Mouse (Mus musculus): ENCODE measurements around the gene Wnt2b.
A peak's percentile ranks its signal among the peaks of the same experiment; 100 is the strongest.

- peak; percentile 91 for TF ChIP-seq CTCF (IDR thresholded peaks at IDR 0.05; ENCODE audit: extremely low read depth, insufficient read length, insufficient replicate concordance, low read depth, low read length)
- peak; percentile 24; the same call in 1 of the 2 replicates for TF ChIP-seq POLR2A (IDR thresholded peaks at IDR 0.05; ENCODE audit: low read depth, low read length)
Measured at GRCm38 (mm10) chr3:104992709-104993388, 31.1 kb upstream of the Wnt2b start.
